Mouse (Mus musculus) c-Kit-positive CD71-negative TER-119-negative erythroid progenitor cells, embryonic 14.5 days (primary cell): ENCODE measurements around the gene Rpl37.
A peak's percentile ranks its signal among the peaks of the same experiment; 100 is the strongest.

Experiments used
- DNase-seq: peaks from one replicate; pipeline ENCODE4 v3.0.0-alpha.2; 2013; ENCODE audit warnings: low read depth

Gene Rpl37

DNA sequence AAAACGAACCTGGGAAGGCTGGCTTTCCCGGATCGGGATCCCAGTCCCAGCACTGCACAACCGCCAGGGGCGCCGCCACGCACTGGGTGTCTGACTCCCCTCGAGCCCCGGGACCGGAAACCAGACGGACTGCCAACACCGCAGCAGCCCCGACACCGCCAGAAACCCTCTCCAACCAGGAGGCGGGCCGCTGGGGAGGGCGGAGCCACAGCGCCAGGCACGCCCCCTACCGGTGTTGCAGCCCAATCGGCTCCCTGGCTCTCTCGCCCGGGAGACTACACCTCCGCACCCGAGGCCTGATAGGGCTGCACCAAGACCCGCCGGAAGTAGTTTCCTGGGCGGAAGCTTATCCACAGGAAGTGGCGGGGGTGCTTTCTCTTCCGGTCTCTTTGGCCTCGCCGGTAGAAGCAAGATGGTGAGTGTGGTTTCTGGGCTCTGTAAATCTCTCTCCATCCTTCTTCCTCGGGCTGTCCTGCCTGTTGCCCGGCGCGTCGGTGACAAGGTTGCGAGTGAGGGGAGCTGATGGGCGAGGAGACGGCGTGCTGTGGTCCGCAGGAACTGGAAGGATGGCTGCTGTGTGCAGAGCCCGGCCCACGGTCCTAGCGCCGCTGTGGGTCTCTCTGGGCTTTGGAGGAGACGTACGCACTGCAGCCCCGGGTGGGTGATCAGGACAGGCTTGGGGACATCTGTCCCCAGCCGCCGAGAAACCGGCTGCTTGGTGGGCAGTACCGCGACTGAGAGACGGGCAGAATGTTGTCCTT lies at the start of gene Rpl37:
Gene Rpl37 (plus strand): TSS at position 376 of the 761 bp plus-strand sequence.
- peak; percentile 90 for DNase-seq

- DNase-seq = no peak
These were observed 47.5 kb upstream of the Rpl37 start for GRCm38 (mm10) chr15:5068801-5069518.

DNA sequence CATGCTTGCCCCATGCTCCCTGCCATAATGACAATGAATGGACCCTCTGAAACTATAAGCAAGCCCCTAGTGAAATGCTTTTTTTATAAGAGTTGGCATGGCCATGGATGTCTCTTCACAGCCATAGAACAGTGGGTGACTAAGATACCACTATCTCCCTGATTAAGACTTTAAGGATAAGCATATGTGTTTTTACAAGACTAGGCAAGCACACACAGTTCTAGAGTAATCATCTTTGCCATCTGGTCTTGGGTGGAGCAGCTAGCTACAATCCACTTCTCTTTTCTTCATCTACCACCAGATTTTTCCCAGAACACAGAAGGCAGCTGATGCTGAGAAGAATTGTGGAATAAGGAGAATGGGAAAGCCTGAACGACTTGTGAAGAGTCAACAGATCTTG lies 35.2 kb upstream of the Rpl37 start:
- no peak for DNase-seq

DNA sequence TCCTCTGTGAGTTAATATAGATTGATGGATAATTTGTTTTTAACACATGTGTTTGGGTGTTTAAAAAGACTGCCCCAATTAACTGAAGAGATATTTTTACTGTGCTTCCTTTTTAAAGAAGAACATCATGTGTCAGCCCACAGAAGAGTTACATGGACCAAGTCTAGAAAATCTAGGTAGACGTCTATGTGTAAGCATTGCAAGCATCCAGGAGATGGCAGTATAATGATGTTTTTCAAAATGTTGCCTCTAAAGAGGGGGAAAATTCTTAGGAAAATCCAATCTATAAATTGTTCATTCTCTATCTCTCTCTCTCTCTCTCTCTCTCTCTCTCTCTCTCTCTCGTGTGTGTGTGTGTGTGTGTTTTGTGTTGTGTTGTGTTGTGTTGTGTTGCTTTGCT lies 30.3 kb upstream of the Rpl37 start:
- no peak for DNase-seq

DNA sequence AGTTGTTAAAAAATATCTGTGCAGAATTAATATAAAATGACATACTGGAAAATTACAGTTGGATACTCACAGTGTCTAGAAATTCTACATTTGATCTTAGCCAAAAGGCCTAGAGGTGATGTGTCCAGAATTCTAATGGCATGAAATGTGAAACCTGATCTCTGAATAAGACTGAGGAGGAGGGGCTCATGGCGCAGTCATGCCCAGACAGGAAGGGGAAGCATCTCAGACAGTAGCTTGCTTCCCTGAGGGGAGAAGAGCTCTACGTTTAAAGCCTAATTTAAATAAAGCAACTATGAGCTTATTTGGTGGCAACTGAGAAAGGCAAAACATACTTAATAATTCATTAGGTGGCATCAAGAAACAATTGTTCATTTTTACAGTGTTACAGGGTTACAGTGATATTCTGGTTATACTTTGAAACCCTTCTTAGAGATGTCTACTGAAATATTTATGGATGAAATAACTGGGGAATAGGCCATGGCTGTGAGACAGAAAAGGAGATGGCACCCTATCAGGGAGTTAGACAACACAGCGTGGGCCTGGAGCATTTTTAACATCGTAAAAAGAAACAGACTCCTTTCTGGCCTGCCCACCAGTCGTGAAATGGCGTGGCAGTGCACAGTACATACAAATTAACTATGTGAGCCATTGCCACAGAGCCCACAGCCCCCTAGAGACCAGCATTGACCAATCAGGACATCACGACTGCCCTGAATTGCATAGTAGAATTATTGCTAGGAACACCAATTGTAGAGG lies 27.4 kb upstream of the Rpl37 start:
- no peak for DNase-seq

DNA sequence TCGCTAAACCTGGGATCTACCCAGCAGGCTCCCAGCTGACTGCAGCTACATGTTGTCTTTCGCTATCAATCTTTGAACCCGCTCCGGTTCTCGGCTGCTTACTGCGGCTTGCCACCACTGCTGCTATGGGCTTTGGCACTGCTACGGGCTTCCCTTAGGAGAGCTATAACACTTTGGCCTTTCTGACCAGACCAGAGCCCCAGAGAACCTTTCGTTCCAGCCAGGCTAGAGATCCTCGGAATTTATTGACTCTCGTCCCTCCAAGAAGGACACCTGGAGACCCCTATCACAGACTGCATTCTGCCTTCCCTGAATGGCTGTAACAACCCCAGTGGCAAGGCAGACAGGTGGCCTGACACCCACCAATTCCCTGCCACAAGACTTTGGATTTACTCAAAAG lies 26.3 kb upstream of the Rpl37 start:
- DNase-seq = no peak

DNA sequence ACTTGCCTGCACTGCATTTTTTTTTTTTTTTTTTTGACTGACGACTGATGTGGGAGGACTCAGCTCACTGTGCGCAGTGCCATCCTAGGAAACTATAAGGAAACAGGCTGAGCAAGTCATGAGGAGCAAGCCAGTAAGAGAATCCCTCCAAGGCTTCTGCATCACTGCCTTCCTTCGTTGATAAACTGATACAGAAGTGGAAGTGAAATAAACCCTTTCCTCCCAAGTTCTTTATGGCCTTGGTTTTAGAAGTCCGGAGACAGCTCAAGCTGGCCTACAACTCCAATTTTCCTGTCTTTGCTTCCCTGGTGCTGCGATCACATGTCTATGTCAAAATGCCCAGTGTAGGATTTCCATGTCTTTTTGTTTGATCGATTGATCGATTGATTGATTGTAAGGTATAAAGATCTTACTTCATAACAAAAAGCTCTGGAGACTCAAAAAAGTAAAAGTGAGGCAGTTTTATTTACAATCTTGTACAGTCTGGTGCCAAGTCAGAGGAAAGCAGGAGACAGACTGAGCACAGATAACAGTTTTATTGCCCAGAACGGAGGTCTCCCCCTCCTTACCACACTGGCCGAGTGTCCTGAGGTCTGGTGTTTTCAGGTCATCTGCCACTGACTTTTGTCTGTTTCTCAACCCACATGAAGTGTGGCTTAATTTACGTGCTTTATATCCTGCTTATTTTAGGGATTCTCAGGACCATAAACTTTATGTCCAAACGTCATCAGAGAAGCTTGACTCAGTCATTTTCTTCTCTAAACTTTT lies 20.7 kb upstream of the Rpl37 start:
- no peak for DNase-seq

DNA sequence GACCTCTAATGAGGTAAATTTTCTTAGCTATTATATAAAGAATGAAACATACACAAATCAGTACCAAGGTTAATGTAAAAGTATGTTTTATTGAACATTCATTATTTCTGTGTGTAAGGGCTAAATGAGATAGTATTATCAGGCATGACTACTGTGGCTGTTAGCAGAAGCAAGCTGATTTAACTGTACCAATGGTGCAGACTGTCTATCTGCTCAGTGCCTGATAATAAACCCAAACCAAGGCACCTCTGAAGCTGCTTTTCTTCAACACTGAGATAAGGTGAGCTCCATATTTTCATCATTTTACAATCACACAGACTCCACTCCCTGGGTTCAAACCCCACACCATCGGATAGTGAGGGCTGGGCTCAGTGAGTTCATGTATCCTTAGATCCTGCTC lies 19.1 kb upstream of the Rpl37 start:
- no peak for DNase-seq

DNA sequence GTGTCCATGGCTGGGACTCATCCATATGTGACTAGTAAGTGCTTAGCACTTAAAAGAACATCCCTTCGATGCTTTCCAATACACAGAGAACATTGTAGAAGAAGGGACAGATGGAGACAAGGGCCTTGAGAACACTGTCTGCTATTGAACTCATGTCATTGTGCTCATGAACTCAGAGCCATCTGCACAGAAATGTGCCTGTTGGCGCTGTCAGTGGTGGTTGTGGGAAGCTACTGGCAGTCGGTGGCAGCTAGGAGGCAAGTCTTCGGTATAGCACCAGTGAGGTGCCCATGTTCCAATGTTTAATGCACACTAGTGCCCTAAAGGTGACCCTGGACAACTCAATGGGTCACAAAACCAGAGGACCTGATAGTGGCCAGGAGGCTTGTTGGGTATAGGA lies 14.1 kb upstream of the Rpl37 start:
- DNase-seq = no peak

GRCm38 (mm10) chr15:5105891-5106290 lies 10.6 kb upstream of the Rpl37 start:
- DNase-seq = no peak

GRCm38 (mm10) chr15:5106293-5106692 lies 10.2 kb upstream of the Rpl37 start:
- no peak for DNase-seq

GRCm38 (mm10) chr15:5107686-5108654 lies 8.5 kb upstream of the Rpl37 start, which contains the start of gene Card6:
Gene Card6, minus strand, starts transcription at chr15:5108539.
- no peak for DNase-seq

DNA sequence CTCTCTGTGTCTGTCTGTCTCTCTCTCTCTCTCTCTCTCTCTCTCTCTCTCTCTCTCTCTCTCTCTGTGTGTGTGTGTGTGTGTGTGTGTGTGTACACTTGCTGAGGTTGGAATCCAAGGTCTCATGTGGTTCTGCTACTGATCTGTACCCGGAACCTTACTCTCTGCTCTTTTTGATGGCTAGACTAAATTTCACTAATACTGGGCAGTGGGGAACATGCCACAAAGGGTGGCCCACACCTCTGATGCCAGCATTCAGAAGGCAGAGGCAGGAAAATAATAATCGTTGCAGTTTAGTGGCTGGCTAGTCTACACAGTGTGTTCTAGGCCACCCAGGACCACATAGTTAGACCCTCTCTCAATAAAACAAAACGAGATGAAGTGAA lies 7.8 kb upstream of the Rpl37 start:
- no peak for DNase-seq

- DNase-seq = no peak
These were observed 3.8 kb upstream of the Rpl37 start for GRCm38 (mm10) chr15:5112651-5113050.

GRCm38 (mm10) chr15:5115173-5115572 lies 1.3 kb upstream of the Rpl37 start:
- DNase-seq = no peak

GRCm38 (mm10) chr15:5117031-5117601 lies 671 bp downstream of the Rpl37 start:
- no peak for DNase-seq

DNA sequence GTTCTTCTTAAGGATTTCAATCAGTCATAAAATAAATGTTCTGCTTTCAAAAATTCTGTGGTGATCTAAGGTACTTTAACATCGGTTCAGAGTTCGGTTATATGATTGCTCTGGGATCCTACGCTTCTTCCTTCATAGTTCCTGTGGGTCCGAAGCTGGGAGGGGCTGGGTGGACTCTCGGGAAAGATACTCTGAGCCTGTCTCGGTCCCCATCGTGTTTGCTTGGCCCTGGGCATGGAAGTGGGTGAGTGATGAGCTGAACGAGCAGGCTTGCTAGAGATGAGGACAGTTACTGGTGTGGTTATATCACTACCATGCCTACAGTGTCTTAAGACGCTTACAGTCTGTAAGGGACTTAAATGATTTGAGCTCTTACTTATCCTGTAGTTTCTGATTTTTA lies 2.2 kb downstream of the Rpl37 start:
- no peak for DNase-seq

GRCm38 (mm10) chr15:5119192-5119591 lies 2.7 kb downstream of the Rpl37 start:
- no peak for DNase-seq

DNA sequence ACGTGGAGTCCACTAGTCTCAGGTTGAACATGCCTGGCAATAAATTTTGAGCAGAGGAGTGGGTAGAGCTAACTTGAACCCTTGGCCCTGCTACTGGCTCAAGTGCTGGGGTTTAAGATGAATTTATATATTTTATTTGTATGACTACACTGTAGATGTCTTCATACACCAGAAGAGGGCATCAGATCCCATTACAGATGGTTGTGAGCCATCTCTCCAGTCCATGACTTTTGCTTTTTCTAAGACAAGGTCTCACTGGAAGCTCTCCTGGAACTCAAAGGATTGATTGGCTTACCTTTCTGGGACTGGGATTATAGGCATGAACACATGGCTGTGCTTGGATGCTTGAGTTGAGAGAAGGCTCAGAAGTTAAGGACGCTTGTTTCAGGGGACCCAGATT lies 3.3 kb downstream of the Rpl37 start:
- DNase-seq = no peak

- no peak for DNase-seq
These were observed 5.3 kb downstream of the Rpl37 start for GRCm38 (mm10) chr15:5121535-5122313.
